Mouse (Mus musculus): ENCODE data around the gene Tnfrsf13b.
A peak's percentile ranks its signal among the peaks of the same experiment; 100 is the strongest.

Gene Tnfrsf13b

DNA sequence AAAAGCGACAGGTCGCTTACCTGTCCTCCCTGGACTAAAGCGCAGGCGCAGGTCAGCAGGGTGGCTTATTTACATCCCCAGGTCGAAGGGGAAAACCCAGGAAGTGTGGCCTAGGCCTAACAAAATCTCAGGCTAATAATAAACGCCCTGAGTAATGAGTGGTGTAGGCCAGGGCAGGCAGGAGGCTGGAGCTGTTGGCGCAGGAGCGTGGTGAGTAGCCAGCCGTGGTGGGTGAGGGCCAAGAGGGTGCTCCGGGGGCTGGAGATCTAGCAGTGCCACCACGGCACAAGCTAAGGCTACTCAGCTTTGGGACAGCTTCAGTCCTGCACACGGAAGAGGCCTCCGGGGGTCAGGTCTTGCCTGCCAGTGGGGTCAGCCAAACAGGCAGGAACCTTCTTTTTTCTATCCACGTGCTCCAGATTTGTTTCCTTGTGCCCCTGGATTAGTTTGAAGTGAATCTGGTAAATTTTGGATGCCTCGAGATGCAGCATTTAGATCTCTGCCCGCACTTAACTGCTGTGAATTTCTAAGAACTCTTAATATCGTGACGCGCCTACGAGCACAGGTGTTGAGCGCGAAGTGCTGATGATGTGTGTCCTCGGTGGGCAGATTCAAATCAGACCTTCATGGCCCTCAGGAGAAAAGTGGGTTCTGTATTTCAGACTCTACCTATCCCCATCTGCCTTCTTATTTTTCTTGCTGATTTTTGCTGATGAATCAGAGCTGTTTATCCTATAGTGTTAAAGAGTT is at the start of gene Tnfrsf13b:
Gene Tnfrsf13b (plus strand): TSS at position 150 of the 750 bp plus-strand sequence.
- DNase-seq: no peak

DNA sequence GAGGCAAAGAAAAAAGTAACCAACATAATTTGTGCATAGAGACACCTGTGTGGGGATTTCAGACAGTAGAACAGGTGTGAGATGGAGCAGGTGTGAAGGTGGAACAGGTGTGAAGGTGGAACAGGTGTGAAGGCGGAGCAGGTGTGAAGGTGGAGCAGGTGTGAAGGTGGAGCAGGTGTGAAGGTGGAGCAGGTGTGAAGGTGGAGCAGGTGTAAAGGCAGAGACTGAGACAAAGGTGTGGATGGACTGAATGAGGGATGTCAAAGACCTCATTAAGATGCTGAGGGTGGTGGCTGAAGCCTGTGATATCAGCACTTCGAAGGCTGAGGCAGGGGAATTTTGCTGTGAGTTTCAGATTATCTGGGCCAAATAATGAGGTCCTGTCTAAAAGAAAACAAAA is 44.9 kb upstream of the Tnfrsf13b start:
- no peak for DNase-seq

- no peak for DNase-seq
Observed at GRCm38 (mm10) chr11:61090195-61090594, 36.4 kb upstream of the Tnfrsf13b start.

- DNase-seq: no peak
Observed at GRCm38 (mm10) chr11:61091192-61091591, 35.4 kb upstream of the Tnfrsf13b start.

GRCm38 (mm10) chr11:61091642-61092262 is 34.8 kb upstream of the Tnfrsf13b start:
- DNase-seq: no peak

DNA sequence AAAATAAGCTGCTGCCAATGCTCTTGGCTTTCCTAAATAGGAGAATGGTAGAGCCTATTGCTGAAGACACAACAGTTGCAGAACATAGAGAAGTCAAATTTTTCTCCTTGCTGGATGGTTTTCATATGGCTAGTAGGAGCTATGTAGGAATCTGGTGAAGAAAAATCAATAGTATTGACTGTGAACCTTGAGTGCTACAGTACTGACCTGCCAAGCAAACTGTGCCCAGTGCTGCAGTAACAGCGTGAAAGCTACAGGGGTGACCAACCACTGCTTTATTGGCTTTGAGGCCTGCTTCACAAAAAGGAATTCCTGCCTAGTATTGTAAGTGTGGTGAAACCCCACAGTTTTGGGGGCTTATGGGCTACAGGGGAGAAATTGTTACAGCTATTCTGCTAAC is 28.5 kb upstream of the Tnfrsf13b start:
- no peak for DNase-seq

DNA sequence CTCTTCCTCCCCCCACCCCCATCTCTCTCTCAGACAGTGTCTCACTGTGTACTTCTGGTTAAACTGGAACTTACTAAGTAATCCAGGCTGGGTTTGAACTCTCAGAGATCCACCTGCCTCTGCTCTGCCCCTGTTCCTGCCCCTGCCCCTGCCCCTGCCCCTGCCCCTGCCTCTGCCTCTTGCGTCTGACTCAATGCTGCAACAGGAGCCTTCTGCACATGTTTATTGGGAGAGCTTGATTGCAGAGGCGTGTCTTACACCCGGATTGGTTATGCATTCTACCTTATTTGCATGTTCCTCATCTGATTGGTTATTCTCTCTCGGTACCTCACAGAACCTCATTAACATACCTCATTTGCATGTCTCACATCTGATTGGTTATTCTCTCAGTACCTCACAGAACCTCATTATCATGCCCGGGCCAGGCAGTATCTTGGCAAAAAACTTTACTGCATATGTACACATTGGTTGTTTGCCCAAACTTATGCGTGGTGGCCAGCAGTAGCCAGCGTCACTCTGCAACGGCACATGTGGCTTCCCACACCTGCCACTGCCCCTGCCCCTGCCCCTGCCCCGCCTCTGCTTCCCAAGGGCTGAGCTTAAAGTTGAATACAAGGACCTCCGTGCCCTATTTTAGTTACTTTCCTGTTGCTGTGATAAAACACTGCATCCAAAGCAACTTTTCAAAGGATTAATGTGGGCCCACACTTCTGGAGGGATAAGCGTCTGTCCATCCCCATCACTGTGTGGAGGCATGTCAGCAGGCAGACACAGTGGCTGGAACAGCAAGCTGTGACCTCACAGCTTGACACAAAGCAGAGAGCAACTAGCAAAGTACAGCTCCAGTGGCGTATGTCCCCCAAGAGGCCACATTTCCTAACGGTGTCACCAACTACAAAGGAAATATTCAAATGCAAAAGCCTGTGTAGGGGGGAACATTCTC is 23.9 kb upstream of the Tnfrsf13b start:
- DNase-seq: no peak

DNA sequence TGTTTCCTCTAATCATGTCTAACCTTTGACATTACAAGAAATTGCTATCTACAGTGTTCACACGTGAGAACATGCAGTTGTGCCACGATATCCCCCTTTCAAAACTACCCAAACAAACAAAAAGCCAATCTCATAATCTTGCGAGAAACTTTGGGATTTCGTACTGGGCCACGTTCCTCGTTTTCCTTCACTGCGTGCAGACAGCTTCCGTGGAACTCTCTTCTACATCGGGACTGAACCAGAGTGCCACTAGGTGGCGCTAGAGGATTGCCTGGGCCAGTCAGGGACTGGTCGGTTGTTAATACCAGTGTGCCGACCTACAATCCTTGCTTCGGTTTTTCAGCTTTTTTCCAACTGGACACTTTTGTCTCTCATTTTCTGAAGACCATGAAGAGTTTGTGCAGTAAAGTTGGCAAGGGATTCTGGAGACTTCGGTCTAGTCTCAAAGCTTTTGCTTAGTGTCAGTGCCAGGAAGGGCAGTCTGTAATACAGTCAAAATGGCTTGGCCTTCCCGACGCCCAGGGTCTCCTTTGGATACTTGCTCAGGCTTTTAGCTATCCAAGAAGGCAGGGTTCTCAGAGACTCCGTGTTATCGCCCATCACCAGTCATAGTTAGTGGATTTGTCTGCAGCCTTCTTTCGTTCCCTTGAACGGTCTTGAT is 22.2 kb upstream of the Tnfrsf13b start:
- DNase-seq: peak; percentile 37 to 44

- peak in 1 of 2 experiments; percentile 13 for DNase-seq
Observed at GRCm38 (mm10) chr11:61108911-61109361, 17.6 kb upstream of the Tnfrsf13b start.

DNA sequence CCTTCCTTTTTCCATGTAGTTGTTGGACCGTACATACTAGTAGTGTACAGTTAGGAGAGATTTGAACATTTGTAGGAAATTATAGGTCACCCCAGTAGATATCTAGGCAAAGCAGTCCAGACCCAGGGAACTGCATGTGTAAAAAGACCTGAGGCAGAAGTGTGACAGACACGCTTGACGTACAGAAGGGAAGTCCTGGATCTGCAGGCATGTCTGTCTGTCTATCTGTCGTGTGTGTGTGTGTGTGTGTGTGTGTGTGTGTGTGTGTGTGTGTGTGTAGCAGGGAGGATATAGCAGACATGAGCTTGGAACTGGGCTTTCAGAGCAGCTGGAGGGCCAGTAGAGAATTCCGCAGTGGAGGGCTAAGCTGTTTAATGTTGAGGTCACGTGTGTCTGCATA is 16.8 kb upstream of the Tnfrsf13b start:
- no peak for DNase-seq

- no peak for DNase-seq
Observed at GRCm38 (mm10) chr11:61110113-61110512, 16.4 kb upstream of the Tnfrsf13b start.

DNA sequence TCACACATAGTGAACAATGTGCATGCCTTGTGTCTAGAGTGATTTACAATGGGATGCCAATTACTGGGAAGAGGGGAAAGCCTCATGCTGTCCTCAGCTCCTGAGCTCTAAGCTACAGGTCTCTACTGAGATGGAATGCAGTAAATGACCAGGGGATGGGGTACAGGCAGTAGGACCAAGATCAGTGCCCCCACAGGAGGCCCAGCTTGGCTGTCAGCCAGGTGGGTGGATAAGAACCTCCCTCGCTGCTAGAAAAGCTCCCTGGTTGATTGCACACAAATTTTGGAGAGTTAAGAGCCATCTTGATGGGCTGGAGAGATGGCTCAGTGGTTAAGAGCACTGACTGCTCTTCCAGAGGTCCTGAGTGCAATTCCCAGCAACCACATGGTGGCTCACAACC is 15.6 kb upstream of the Tnfrsf13b start:
- no peak for DNase-seq

DNA sequence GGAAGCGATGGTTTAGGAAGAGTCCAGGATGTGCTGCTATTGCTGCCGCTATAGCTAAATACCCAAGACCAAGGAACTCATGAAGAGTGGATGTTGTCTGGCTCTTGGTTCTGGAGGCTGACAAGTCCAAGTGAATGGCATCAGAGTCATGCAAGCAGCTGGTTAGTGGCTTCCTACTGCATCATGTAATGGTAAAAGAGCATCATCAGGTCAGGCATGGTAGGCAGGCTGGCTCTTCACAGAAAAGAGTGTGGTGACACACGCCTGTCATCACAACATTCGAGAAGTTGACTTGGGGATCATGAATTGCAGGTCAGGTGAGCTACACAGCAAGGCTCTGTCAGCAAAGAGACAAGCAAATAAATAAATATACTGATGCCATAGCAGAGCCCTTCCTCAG is 15.1 kb upstream of the Tnfrsf13b start:
- no peak for DNase-seq

- no peak for DNase-seq
Observed at GRCm38 (mm10) chr11:61112323-61112995, 14.1 kb upstream of the Tnfrsf13b start.

GRCm38 (mm10) chr11:61116226-61116625 is 10.3 kb upstream of the Tnfrsf13b start:
- DNase-seq: no peak

- DNase-seq: no peak
Observed at GRCm38 (mm10) chr11:61119996-61120583, 6.5 kb upstream of the Tnfrsf13b start.

- no peak for DNase-seq
Observed at GRCm38 (mm10) chr11:61122283-61122768, 4.2 kb upstream of the Tnfrsf13b start.

GRCm38 (mm10) chr11:61122769-61123288 is 3.7 kb upstream of the Tnfrsf13b start:
- no peak for DNase-seq

DNA sequence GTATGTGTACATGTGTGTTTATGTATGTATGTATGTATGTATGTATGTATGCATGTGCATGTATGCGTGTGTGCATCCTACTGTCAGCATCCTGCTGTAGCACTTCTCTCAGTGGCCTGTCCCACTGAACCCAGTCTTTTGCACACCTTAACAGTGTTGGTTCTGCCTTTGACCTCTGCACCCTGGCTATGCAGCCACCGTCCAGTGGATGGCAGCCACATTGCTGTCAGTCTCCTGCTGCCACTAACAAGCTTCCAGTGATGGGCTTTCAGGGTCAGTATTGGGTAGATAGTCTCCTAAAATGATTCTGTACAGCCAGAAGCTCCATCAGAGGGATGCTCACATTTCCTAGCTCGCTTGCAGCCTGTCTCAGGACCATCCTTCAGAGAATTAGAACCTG is 2.7 kb upstream of the Tnfrsf13b start:
- no peak for DNase-seq

DNA sequence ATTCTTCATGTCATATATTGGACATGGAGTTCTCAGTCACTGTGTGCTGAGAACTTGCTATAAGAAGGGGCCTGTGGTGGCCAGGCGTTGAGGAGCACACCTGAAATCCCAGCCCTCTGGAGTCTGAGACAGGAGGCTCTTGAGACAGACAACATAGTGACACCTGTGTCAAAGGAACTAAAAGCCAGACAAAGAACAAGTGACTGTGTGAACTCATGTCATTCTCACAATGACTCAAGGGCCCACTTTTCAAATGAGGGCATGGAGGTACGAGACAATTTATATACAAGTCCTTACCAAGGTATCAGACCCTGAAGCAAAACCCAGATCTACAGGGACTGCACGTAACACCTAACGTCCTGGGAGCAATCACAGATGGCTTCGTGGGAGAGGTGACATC is 585 bp upstream of the Tnfrsf13b start:
- no peak for DNase-seq

GRCm38 (mm10) chr11:61127421-61128055 is 983 bp downstream of the Tnfrsf13b start:
- DNase-seq: no peak

Measured in thymus, adult 18-20 months (tissue).